Mouse (Mus musculus) mesoderm, embryonic 11.5 days (tissue): ENCODE results near the gene Lsm3.

Experiments used
- DNase-seq: peaks from one replicate; pipeline ENCODE4 v3.0.0-alpha.2; 2012; ENCODE audit warnings: low read depth, low spot score

Gene Lsm3

DNA sequence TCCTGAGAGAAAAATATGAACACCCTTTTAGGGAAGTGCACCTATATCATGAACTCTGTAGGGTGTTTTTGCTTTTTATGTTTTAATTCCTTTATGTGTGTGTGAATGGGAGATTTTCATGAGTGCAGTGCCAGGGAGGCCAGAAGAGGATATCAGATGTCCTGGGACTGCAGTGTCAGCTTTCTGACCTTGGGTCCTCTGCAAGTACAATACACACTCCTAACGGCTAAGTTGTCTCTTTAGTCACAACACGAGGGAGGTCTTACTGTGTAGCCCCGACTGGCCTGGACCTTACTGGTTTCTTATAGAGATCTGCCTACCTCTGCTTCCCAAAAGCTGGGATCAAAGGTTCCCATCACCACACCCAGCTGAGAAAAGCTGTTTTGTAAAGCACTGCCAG is 37.0 kb downstream of the Lsm3 start:
- no peak for DNase-seq

DNA sequence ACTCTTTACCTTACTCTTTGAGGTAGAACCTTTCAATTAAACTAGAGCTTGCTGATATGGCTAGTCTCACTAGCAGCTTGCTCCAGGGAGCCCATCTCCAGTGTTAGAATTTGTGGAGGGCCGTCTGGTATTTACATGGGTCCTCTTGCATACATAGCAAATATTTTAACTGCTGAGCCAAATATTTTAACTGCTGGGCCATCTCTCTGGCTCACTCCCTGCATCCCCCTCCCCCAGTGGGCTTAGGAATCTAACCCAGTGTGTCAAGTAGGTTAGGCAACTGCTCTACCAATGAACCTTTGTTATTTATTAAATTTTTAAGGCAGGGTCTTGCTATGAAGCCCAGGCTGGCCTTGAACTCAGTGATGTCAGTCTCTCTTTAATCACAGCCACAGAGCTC is 42.8 kb downstream of the Lsm3 start:
- DNase-seq: no peak

DNA sequence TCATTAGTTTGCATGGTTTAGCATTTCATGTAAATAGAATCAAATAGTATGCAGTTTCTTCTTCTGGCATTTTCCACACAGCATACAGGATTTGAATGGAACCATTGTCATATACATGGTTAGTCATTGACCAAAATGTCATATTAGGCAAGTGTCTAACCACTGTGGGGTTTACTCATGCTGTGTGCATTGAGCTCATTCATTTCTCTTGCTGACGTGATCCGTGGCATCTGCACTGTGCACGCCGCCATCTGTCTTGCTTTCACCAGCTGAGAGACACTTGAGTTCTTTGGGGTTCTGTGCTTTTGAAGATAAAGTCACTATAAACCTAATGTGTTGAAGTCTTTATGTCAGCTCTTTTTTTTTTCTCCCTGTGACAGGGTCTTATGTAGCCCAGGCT is 43.6 kb downstream of the Lsm3 start:
- DNase-seq: no peak

DNA sequence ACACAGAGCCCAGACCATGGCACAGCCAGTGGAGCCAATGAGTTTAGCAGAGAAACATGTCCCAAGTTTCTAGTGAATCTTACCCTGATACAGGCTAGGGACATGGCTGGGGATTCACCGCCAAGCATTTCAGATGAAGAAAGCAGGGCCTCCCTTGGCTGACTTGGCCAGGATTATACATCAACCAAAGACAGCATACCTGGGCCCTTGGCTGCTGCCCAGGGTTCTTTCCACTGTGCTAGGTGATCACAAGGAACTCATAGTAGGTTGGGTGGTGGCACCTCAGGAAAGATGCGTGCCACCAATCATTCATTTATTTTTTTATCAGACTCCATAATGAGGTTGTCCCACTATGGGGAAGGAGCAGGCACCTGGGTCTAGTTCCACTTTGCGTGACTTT is 44.5 kb downstream of the Lsm3 start:
- DNase-seq: no peak

DNA sequence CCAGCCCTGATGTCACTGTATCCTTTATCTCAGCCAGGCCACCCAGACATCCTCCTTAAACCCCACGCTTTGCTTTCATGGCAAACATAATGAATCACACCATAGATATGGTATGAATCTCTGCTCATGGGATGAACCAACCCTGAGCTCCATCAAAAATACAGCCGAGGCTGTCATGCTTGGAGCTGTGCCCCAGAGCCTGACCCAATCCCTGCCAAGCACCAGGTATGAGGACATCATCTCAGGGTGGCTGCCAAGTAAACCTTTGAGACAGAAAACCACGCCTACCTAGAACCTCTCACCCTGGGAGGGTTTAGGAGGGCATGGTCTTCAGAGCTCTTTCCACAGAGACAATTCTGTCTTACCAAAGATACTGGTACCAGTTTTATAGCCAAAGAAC is 47.3 kb downstream of the Lsm3 start:
- no peak for DNase-seq

DNA sequence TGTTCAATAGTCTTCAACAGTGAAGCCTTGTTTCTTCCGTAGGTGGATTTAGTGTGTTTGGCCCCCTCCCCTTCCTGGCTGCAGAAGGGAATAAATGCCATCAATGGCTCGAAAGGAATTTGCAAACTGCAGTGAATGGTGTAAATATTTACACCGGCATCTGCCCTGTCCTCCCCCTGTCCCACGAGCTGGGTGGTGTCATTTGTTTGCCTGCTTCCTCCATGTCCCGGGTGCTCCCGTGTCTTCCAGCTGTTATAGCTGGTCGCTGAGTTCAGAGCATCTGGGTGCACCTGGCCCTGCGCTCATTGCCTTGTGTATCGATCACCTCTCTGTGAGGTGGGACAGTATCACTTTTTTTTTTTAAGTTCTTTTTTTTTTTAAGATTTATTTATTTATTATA is 50.7 kb downstream of the Lsm3 start:
- no peak for DNase-seq
